In genomic region chr2:118137776-118138175, GRCm38 (mm10) we compare ENCODE assay signal across 29 mouse cellular contexts.
"Had no signal": no experiment of that assay in that cellular context is flagged by ENCODE, and none has a peak within 500 bp of the region (broad histone marks: within the 10 kb centered on the region; RNA-seq: fewer than 3 reads in every experiment).

No protein-coding gene starts in this region.

- H3K4me3 ChIP-seq: heart, embryonic 13.5 days; heart, embryonic 15.5 days; hindbrain, embryonic 10.5 days; hindbrain, embryonic 12.5 days; hindbrain, embryonic 13.5 days; hindbrain, embryonic 15.5 days; intestine, embryonic 15.5 days; kidney, embryonic 15.5 days; layer of hippocampus, adult 2 months; left cerebral cortex, adult 2 months had no signal

- H3K27me3 ChIP-seq: heart, embryonic 13.5 days; heart, embryonic 15.5 days; hindbrain, embryonic 12.5 days; hindbrain, embryonic 13.5 days; hindbrain, embryonic 15.5 days; intestine, embryonic 15.5 days; kidney, embryonic 15.5 days had no signal

- H3K4me1 ChIP-seq: hindbrain, embryonic 10.5 days; hindbrain, embryonic 12.5 days; hindbrain, embryonic 13.5 days; hindbrain, embryonic 15.5 days; intestine, embryonic 15.5 days; kidney, embryonic 15.5 days had no signal

- ATAC-seq: hindbrain, embryonic 16.5 days; hindbrain, postnatal 0 days; inflammation-experienced regulatory T-cells, adult 6 months; intestine, embryonic 15.5 days; intestine, embryonic 16.5 days; intestine, postnatal 0 days had no signal

- DNase-seq: heart, postnatal 10 days; heart, postnatal 14 days; heart, postnatal 36 days; heart, postnatal 4 days; kidney, adult 11 months; kidney, adult 18-20 months; kidney, adult 8-10 months; kidney, adult 9 months; kidney, postnatal 4 days; layer of hippocampus, adult 9-11 months; layer of hippocampus, postnatal 36 days had no signal

- H3K4me2 ChIP-seq: heart, embryonic 11.5 days; heart, embryonic 13.5 days; heart, embryonic 15.5 days; hindbrain, embryonic 12.5 days; hindbrain, embryonic 13.5 days; hindbrain, embryonic 14.5 days; hindbrain, embryonic 15.5 days; intestine, embryonic 15.5 days; kidney, embryonic 15.5 days had no signal

- H3K9ac ChIP-seq: heart, embryonic 13.5 days; heart, embryonic 15.5 days; hindbrain, embryonic 12.5 days; hindbrain, embryonic 13.5 days; hindbrain, embryonic 14.5 days; hindbrain, embryonic 15.5 days; intestine, embryonic 15.5 days; kidney, embryonic 15.5 days had no signal

- H3K9me3 ChIP-seq: heart, embryonic 13.5 days; heart, embryonic 15.5 days; hindbrain, embryonic 10.5 days; hindbrain, embryonic 12.5 days; hindbrain, embryonic 13.5 days; hindbrain, embryonic 15.5 days; intestine, embryonic 15.5 days; kidney, embryonic 15.5 days had no signal

- H3K36me3 ChIP-seq: heart, embryonic 13.5 days; heart, embryonic 15.5 days; hindbrain, embryonic 10.5 days; hindbrain, embryonic 12.5 days; hindbrain, embryonic 13.5 days; hindbrain, embryonic 15.5 days; intestine, embryonic 15.5 days; kidney, embryonic 15.5 days had no signal

- H3K27ac ChIP-seq: heart, embryonic 13.5 days; heart, embryonic 15.5 days; hindbrain, embryonic 10.5 days; hindbrain, embryonic 12.5 days; hindbrain, embryonic 13.5 days; hindbrain, embryonic 14.5 days; hindbrain, embryonic 15.5 days; hindbrain, postnatal 0 days; intestine, embryonic 15.5 days; kidney, embryonic 15.5 days; kidney, postnatal 0 days; layer of hippocampus, adult 2 months; left cerebral cortex, adult 2 months had no signal
